Mouse (Mus musculus) kidney, postnatal 0 days (tissue): ENCODE results near the gene Fnbp1. TPM values are rescaled to one million over a fixed set of nuclear protein-coding genes. Genes with fewer than 3 reads are reported as not detected.

ENCODE experiments used
- ATAC-seq: fragments of 200-750 bp; cut with Nextera tagmentation; replicated peaks from 2 replicates; pipeline ENCODE4 v1.8.0; 2017; ENCODE audit warnings: low read depth, moderate number of reproducible peaks, moderate TSS enrichment, moderate library complexity; ENCODE audit not compliant: low FRiP score
- DNase-seq: peaks from one replicate; pipeline ENCODE4 v3.0.0-alpha.2; 2016; ENCODE audit warnings: low spot score
- H3K27ac ChIP-seq: fragments of 300-500 bp; sonication (generic); 2 replicates; pipeline ENCODE4 v1.5.1; 2014; ENCODE audit warnings: mild to moderate bottlenecking
- H3K27me3 ChIP-seq: fragments of 300-500 bp; sonication (generic); 2 replicates; pipeline ENCODE4 v1.6.1; 2014; ENCODE audit warnings: low read length, mixed read lengths; ENCODE audit not compliant: insufficient read depth
- H3K36me3 ChIP-seq: fragments of 300-500 bp; sonication (generic); 2 replicates; pipeline ENCODE4 v1.6.1; 2014; ENCODE audit warnings: low read length, mixed read lengths; ENCODE audit not compliant: insufficient read depth
- H3K4me1 ChIP-seq: fragments of 300-500 bp; sonication (generic); replicated peaks from 2 replicates; pipeline ENCODE4 v1.6.1; 2014; ENCODE audit warnings: antibody characterized with exemption, low read length, mixed read lengths; ENCODE audit not compliant: insufficient read depth
- H3K4me2 ChIP-seq: fragments of 300-500 bp; sonication (generic); 2 replicates; pipeline ENCODE4 v1.6.1; 2014; ENCODE audit warnings: mild to moderate bottlenecking, low read length, moderate library complexity, mixed read lengths
- H3K4me3 ChIP-seq: fragments of 300-500 bp; sonication (generic); replicated peaks from 2 replicates; pipeline ENCODE4 v1.5.1; 2014; ENCODE audit warnings: low read depth, low read length
- H3K9ac ChIP-seq: fragments of 300-500 bp; sonication (generic); 2 replicates; pipeline ENCODE4 v1.6.1; 2014; ENCODE audit warnings: low read depth, low read length
- H3K9me3 ChIP-seq: fragments of 300-500 bp; sonication (generic); replicated peaks from 2 replicates; pipeline ENCODE4 v1.6.1; 2016; ENCODE audit warnings: low read length, inconsistent platforms, mixed read lengths
- CTCF ChIP-seq: IDR thresholded peaks from 2 replicates; pipeline ENCODE4 v1.5.1; 2016; ENCODE audit warnings: antibody characterized with exemption, low read depth, mild to moderate bottlenecking, moderate library complexity
- WGBS: fragments of 180-500 bp; shearing (Covaris S2); extraction: QIAGEN DNeasy Blood & Tissue Kit; methylation state at CpG from one replicate; pipeline ENCODE4 v1.1.7; 2014; 5-methylcytosine and 5-hydroxymethylcytosine counted together
- polyA plus RNA-seq: library from polyadenylated mRNA; unstranded; fragments of >200 nt; fragmentation: Nextera tagmentation; extraction: Ambion mirVana; gene quantifications from 2 replicates; pipeline ENCODE4 v1.2.1, GENCODE M21; 2015

Gene Fnbp1
- polyA plus RNA-seq, 1 experiment from 2014 or later: 12.3 TPM

DNA sequence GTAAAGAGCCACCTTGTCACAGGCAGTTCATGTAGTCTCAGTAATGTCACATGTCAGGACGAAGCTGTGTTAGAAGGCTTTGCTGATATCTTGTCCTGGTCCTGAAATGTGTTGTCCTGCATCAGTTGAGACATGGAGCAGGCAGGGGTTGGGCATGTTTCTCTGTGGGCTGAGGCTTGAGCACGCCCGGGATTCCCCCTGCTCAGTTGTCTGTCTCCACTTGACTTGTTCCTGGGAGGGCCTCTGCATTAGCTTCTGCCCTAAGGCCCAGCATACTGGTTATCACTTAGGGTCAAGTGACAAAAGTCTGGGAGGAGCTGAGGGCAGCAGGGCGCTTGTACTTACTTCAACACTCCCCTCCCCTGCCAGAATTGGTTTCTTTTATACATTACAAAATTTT is 23.7 kb upstream of the Fnbp1 start:
- DNase-seq (peak; percentile 14), ATAC-seq (no peak)
- WGBS: 35% methylated on average over 4 of the region's 4 CpGs
- Histone ChIP-seq H3K27me3 (no peaks in the 10 kb centered on the region), H3K4me2 (no peak overlapping the region), H3K9me3 (no peaks in the 10 kb centered on the region), H3K4me3 (no peak overlapping the region), H3K9ac (no peak overlapping the region), H3K4me1 (peaks cover 15% of the 10 kb centered on the region), H3K27ac (peak overlapping the region; percentile 80), H3K36me3 (peaks cover 17% of the 10 kb centered on the region)
- no peak for TF ChIP-seq CTCF

DNA sequence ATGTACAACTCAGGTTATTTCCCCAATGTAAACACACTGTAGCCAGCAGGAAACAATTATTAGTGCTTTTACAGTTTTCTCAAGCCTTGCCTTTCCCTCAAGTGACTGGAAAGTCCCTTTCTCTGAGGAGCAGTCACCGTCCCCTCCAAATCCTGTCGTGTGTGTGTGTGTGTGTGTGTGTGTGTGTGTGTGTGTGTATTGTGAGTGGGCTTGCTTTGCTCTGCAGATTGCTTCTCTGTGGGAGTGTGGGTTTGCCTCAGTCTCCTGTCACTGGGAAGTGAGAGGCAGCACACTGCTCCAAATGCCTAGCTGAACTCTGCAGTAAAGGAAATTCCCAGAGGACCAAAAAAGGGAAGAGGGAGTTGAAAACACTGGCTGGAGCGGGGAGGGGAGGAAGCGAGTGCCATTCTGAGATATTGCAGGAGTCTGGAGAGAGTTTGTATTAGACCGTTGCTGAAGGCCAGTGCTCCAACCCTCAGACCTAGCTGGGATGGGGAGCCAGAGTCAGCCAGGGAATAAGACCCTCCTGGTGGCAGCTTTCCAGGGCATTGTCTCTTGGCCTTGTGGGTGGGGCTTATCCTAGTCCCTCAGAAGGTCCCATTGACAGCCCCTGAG is 23.1 kb upstream of the Fnbp1 start:
- ATAC-seq (no peak; the same call in 1 of the 2 replicates), DNase-seq (peak; percentile 94)
- Histone ChIP-seq H3K4me2 (no peak overlapping the region), H3K27me3 (no peaks in the 10 kb centered on the region), H3K4me3 (no peak overlapping the region), H3K9me3 (no peaks in the 10 kb centered on the region), H3K36me3 (peaks cover 14% of the 10 kb centered on the region), H3K9ac (no peak overlapping the region), H3K4me1 (peaks cover 15% of the 10 kb centered on the region), H3K27ac (peak overlapping the region; percentile 80)
- TF ChIP-seq CTCF: no peak
- 18% methylated on average over 5 of the region's 5 CpGs for WGBS

DNA sequence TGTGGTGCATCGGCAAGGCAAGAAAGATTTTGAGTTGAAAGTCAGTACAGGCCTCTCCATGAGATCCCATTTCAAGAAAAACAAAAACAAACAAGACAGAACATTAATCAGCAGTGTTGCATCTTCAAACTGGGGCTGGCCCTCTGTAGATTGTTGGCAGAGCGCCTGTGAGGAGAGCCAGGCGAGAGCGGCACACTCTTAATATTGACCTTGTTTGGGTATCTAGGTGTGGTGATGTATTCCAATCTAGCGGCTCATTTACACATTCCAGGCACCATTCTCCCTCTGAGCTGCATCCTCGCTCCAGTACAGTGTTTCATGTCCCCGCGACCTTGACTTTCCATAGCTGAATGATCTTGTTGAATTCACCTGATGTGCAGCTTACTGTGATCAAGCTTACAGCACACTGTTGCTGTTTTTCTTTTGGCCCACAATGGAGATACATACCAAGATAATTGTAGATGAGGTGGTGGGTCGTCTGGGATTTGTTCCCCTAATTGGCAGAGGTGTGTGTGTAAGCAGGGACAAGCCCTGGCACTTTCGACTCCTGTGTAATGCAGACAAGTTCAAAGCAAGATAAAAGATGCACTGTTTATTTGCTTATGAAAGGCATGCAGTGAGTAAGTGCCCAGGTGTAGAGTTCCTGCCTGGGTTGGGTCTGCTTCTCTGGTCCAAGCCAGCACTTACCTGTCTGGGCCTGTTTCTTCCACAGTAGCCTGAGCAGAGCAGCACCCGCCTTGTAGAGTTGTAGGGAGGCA is 21.7 kb upstream of the Fnbp1 start:
- DNase-seq: peak; percentile 68

DNA sequence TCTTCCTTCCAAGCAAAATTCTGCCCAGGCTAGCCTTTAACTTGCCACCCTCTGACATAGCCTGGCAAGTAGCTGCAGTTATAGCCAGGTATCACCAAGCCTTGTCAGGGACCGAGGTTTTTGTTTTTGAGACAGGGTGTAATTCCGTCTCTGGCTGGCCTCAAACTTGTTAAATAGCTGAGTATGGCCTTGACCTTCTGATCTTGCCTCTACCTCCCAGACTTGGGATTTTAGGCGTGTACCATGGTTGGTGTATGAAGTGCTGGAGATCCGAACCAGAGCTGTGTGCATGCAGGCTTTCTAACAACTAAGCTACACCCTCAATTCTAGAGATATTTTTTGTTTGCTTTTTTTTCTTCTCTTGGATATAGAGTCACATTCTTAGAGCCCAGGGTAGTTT is 19.8 kb upstream of the Fnbp1 start:
- H3K36me3 ChIP-seq: peaks cover 2% of the 10 kb centered on the region; the same call in 1 of the 2 replicates
- H3K27me3 ChIP-seq: no peaks in the 10 kb centered on the region
- TF ChIP-seq CTCF: no peak
- no peak for DNase-seq
- H3K9me3 ChIP-seq: no peaks in the 10 kb centered on the region
- H3K4me3 ChIP-seq: no peak overlapping the region
- H3K4me1 ChIP-seq: peaks cover 15% of the 10 kb centered on the region
- H3K9ac ChIP-seq: no peak overlapping the region
- ATAC-seq: no peak
- 79% methylated on average over 4 of the region's 4 CpGs for WGBS
- no peak overlapping the region for H3K4me2 ChIP-seq
- H3K27ac ChIP-seq: no peak overlapping the region; the same call in 1 of the 2 replicates

More for the DNA sequence above, 21.7 kb upstream of the Fnbp1 start:
- TF ChIP-seq CTCF: no peak
- Histone ChIP-seq H3K4me2 (no peak overlapping the region), H3K27me3 (no peaks in the 10 kb centered on the region), H3K9me3 (no peaks in the 10 kb centered on the region), H3K36me3 (peaks cover 7% of the 10 kb centered on the region; the same call in 1 of the 2 replicates), H3K9ac (no peak overlapping the region), H3K4me3 (no peak overlapping the region), H3K27ac (peak overlapping the region; percentile 80), H3K4me1 (peaks cover 15% of the 10 kb centered on the region)
- WGBS: 37% methylated on average over 11 of the region's 11 CpGs
- ATAC-seq: 0 out of 2 replicates have a peak, but pooled peaks have one; percentile 6

DNA sequence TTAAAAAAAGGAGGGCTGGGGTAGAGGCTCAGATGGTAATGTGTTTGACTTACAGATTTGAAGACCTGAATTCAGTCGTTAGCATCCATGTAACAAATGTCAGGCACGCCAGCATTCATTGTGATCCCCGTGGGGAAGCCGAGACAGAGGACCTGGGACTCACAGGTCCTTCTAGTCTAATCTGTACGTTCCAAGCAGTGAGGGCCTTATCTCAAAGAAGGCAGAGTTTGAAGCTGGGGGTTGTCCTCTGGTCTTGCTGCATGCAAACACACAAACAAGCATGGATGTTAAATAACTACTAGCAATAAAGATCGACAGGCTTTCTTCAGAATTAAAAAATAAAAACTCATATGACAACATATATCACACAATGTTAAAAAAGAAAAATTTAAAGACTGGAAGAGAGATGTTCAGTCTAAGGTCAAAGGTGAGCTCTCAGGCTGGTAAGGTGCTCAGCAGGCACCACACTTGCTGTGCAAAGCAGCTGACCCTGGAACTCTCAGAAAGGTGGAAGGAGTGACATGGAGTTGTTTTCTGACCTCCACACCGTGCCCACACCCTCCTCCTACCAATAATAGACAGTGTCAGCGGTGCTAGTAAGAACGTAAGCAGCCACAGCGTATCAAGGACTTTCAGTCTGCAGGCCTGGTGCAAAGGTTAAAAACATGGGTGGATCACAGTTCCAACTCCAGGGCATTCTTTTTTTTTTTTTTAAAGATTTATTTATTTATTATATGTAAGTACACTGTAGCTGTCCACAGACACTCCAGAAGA is 18.5 kb upstream of the Fnbp1 start:
- Histone ChIP-seq H3K4me3 (no peak overlapping the region), H3K4me2 (no peak overlapping the region), H3K4me1 (peaks cover 15% of the 10 kb centered on the region), H3K9me3 (no peaks in the 10 kb centered on the region), H3K27me3 (no peaks in the 10 kb centered on the region), H3K27ac (no peak overlapping the region), H3K9ac (no peak overlapping the region), H3K36me3 (peaks cover 2% of the 10 kb centered on the region; the same call in 1 of the 2 replicates)
- no peak for TF ChIP-seq CTCF
- 85% methylated on average over 10 of the region's 10 CpGs for WGBS
- ATAC-seq: peak; percentile 47
- DNase-seq: no peak

DNA sequence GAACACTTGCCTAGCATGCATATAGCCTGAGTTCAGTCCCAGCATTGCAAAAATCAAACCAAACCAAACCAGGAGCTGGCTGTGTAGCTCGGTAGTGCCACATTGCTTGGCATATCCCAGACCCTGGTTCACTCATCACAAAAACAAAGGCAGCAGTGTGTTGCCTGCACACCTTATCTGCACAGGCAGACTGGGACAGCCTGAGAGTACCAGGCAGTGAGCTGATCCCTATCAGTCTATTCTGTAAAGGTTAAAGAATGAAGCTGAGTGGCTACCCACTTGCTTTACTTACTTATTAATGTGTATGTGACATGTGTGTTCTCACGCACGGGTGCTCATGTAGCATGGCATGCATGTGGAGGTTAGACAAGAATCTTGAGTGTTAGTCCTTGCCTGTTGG is 15.0 kb upstream of the Fnbp1 start:
- WGBS: 82% methylated on average over 3 of the region's 3 CpGs
- H3K9me3 ChIP-seq: no peaks in the 10 kb centered on the region
- no peak for ATAC-seq

More for the DNA sequence above, 15.0 kb upstream of the Fnbp1 start:
- Histone ChIP-seq H3K27me3 (no peaks in the 10 kb centered on the region), H3K4me3 (no peak overlapping the region), H3K9ac (no peak overlapping the region), H3K4me1 (peaks cover 11% of the 10 kb centered on the region), H3K36me3 (peaks cover 2% of the 10 kb centered on the region; the same call in 1 of the 2 replicates), H3K27ac (no peak overlapping the region), H3K4me2 (no peak overlapping the region)
- DNase-seq: no peak
- no peak for TF ChIP-seq CTCF
